Mouse (Mus musculus) retina, postnatal 1 day (tissue): ENCODE results near the gene Nck1.

Experiments used
- DNase-seq: peaks from one replicate; pipeline ENCODE4 v3.0.0-alpha.2; 2012

Gene Nck1

DNA sequence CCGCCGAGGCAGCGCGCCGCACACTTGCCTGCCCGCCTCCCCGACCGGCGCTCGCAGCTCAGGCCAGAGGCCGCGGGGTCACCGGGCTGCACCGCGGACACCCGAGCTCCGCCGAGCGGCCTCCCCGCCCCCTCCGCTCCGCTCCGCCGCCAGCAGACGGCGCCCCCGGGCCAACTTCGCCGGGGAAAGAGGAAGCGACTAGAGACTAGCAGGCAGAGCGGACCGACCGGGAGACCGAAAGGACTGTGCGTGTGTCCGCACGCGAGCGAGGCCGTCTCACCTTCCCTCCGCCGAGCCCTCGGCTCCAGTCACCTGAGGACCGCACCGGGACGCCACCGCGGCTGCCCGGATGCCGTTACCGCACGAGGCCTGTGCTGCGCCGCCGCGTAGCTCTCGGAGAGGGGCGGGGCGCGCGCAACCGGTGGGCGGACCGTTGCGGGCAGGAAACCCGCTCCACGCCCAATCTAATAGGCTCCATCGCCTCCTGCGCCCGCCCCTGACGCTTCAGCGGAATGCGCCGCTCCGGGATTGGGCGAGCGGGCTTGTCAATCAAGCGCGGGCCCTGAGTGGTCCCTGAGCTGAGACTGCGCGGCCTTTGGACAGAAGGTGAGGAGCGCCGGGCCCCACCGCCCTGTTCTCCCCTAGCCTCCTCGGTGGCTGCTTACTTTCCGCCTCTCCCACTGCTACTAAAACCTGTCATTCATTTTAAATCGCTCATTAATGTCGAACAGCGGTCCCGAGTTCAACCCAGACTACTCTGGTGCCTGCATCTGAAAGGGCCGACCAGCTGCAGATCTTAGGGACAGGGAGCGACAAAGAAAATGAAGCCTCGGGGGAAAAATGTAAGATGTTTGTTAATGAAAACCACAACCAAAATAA lies at the start of gene Nck1:
Gene Nck1 (minus strand): TSS at position 420 of the 879 bp plus-strand sequence.
- DNase-seq: peak; percentile 99

DNA sequence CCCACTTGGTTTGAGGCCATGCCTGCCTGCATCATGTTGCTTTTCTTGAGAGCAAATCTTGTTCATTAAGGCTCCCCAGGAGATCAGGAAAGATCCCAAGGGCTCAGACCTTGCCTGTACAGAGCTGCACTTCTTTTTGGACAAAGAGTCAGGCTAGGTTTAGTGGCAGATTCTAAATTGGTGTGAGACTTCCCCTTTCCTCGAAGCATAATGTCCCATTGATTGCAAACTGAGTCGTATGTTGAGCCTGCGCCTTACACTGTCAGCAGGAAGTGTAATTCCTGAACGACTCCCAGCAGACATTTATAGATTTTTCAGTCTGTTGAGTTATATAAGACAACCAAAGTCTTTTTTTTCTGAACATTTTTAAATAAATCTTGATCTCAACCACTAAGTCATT lies 44.5 kb upstream of the Nck1 start:
- DNase-seq: no peak

DNA sequence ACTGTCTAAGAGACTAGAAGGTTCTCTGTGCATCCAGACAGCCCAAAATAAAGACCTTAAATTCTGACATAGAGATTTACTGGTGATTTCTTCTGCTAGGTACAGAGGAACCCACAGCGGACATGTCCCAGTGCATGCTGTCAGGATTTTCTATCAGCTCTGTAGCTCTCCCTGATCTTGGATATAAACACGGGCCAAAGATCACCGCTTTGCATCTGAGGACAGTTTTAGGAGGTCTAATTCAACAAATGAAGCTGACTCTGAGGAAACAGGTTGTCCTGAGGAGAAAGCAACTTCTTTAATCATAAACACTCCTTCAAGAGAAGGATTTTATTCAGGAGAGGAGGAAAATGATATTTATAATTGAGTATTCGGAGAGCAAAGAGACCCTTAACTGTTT lies 38.1 kb upstream of the Nck1 start:
- no peak for DNase-seq

DNA sequence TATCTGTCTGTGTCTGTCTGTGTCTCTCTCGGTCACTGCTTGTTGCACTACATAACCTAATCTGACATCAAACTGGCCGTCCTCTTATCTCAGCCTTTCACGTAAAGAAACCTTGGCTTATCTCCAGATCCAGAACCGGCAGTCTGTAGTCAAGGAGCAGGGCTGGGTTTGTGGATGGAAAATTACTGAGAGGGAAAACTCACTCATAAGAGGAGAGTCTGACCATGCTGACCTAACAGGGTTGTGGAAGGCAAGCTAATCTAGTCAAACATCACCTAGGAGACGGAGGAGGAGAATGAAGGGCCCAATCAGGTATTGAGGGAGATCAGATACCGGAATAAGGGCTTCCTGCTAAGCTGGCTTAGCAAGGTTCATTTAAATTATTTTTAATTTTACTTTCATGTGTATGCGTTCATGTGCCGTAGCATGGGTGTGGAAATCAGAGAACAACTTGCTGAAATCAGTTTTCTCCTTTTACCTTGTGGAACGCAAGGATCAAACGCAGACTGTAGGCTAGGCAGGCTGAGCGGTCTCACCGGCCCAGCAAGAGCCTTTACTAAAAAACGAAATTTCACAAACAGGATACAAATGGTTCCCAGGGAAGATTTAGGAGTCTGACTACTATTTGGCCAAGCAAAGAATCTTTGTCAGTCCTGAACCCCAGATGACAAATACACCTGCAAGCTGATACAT lies 37.1 kb upstream of the Nck1 start:
- peak; percentile 66 for DNase-seq

DNA sequence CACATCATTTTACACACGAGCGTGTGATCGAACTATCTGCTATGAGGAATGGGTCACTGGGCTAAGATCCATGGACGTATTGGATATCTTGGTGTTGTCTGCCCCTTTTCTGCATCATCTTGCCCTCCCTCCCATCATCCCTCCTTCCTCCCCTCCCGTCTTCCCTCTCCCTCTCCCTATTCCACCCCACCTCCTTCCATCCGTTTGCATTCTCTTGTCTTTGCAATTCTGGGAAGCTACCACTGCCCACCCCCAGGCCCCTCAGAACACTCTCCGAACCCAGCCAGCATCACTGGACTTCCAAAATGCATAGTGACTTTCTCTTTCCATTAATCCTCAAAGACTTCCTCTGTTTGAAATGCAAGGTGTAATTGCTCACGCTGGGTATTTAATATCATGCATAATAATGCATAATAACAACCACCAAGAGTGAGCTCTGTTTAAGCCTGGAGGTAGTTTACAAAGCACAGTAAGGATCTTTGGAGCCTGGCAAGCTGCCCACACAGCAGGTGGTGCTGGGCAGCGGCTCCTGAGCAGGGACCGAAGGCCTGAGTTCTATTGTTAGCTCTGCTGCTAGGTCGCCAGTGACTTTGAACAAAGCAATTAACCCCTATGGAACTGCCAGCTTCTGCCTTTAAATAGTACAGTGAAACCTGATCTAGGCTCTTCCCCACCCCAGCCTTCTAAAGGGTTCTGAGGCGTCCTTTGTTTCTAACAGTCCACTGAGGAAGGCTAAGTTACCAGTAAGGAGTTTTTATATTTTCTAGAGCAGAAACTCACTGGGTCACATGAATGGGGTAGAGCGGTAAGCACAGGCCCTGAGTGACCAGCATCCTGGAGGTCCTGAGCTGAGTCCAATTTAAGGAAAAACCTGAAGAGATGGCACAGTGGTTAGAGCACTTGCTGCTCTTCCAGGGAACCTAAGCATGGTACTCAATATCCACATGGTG lies 35.9 kb upstream of the Nck1 start:
- peak; percentile 95 for DNase-seq

DNA sequence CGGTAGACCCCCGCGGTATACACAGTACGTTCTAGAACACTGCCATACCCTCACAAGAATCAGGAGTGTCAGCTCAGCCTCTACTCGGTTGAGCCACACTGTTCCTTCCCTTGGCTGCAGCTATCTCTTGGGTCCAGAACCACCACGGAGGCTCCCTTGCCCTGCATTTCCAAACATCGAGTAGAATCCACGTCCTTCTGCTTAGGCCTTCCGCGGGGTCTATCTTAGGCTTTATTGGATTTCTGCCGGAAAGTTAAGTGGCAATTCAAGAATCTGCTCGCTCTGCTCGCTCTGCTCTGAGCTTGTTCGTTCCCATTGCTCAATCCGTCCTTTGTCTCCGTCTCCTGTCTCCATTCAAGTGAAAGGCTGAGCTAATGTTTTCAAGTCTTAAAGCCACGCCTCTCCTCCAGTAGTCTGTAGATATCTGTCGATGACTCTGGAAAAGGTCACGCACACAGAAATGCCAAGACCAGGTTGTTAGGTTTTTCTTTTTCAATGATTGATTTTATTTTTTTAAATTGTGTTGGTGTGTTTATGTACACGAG lies 34.3 kb upstream of the Nck1 start:
- peak; percentile 63 for DNase-seq

DNA sequence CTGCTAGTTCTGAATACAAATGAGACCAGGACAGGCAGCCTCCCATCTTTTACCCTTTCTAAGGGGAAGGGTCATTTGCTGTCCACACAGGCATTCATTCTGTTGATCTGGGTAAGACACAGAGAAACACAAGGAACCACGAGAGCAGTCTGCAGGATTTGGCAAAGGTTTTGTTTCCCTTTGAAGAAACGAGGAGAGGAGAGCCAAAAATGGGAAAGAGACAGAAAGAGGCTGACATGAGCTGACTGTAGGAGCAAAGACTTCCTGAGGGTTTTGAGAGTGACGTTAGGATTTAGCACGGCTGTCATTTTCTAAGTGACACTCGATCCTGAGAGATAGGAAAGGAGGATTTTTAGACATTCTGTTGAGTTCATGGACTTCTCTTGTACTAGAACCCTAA lies 28.0 kb upstream of the Nck1 start:
- no peak for DNase-seq

DNA sequence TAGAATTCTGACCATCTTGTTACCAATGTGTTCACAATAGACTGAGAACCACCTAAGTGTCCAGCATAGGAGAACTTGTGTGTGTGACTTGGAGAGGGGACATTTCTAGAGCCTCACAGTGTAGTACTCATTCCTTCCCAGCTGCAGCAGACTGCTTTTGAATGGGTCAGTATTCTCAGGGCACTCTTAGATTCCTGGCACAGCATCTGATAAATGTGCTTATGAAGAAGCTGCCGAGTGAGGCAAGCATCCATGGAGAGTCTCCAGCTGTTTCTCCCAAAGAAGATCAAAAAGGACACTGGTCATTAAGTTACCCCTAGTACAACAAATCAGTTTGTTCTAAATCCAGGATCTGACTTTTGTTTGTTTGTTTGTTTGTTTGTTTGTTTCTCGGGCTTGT lies 27.4 kb upstream of the Nck1 start:
- no peak for DNase-seq

DNA sequence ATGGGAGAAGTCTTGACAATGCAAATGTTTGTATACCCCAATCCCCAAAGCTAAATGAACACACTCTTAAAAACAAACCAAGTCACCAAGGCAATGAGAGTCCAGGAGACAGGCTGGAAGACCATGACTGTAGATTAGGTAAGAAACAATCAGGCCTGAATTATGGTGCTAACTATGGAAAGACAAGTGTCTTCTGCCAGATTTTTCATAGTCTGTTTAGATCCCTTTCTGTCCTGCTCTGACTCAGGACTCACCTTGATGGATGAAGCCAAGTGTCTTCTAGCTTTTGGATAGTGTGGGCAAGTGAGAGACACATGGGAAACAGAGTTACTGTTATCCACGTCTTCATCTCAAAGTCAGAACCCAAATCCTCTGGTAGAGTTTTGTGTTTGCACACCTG lies 25.6 kb upstream of the Nck1 start:
- DNase-seq: no peak

DNA sequence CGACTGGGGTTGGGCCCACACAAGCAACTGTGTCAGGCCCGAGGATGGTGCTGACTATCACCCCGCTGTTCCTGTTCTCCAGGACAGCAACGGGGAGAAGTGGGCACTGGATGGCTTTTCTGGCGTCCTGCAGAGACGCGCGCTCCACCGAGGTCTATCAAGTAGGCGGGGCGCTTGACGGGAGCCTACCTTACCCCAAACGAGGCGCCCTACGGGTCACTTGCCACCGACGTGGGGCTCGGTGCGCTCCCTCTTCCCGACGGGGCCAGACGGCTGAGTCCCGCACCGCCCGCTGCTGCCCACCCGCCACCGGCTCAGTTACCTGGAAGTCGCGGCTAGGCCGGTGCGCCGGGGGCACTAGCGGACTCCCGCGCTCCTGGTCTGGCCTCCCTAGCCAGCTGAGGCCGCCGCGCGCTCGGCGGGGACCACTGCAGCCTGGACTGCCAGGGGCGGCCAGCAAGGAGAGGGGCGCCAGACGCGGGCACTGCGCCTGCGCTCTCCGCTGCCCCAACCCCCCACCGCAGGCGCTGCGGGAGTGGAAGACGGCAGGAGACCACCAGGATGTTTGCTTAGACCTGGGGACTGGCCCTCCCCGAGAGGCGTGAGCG lies 24.8 kb upstream of the Nck1 start, which contains the start of gene Slc35g2:
Gene Slc35g2 (minus strand): TSS at position 465 of the 608 bp plus-strand sequence.
- peak; percentile 91 for DNase-seq

DNA sequence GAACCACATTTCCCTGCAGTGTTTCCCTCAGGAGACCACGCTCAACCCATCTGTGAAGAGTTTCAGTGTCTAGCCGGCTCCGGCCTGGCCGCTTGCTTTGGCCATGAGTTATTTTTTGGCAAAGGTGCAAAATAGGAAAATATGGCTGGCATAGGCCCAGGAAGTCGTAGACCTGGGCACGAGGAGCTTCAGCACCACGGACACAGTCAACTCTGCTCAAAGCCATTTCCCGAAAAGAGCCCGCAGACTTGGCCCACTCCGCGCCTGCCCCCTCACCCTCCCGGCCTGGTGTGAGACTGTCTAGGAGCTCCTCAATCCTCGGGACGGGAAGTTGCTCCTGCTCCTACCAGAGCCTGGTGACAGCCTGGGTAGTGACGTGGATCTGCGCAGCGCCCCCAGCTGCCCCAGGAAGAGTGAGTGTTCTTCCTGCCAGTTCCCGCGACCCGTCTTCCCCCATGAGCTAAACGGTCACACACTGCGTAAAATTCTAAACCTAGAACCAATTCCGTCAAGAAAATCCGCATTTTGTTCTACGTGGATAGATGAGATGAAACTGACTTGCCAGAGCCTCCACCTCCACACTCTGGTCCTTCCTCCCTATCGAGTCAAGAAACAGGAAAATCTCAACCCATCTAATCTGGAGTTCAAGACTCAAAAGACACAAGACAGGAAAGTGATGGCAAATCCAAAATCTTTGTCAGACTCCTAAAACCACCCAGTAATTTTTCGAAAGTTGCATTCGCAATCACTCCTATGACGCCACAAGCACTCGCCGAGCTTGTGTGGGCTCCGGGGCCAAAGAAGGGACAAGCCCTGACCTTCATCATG lies 24.1 kb upstream of the Nck1 start:
- DNase-seq: peak; percentile 74

DNA sequence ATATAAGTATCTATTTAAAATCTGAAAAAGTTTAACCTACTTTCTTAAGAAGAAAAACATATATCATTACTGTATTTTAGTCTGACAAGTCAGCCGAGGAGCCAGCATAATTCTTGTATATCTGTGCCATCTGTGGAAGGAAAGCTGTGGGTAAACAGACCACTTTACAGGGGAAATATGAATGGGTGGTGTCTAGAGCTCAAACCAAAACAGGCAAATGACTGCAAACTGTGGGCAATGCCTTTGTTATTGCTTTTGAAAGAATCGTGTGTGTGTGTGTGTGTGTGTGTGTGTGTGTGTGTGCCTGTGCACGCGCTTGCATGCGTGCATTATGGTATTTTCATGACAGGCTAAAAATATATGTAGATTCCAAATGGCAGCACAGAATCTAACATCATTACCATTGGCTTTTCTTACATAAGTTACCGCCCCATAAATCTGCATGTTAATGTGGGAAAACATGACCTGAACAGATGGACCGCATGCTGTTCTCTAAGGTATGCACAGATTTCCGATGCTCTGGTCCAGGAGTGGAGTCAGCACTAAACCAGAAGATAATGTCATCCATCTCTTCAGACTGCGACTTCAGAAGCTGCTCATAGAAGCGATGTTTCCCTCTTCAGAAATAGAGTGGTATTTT lies 14.4 kb upstream of the Nck1 start:
- DNase-seq: no peak

DNA sequence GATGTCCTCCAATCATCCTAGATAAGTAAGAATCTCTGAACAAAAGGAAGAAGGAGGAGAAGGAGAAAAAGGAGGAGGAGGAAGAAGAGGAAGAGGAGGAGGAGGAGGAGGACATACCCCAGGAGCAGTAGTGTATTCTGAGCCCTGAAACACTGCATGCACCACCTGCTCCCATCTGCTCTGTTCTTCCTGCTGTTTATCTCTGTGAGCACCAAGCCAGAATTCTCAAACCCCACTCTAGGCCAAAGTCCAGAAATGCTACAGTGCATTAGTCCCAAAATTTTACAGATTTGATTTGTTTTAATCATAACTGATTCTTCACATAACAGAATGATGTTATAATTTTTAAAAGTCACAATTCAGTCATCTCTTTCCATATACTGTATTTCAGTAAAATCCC lies 13.1 kb upstream of the Nck1 start:
- DNase-seq: no peak

DNA sequence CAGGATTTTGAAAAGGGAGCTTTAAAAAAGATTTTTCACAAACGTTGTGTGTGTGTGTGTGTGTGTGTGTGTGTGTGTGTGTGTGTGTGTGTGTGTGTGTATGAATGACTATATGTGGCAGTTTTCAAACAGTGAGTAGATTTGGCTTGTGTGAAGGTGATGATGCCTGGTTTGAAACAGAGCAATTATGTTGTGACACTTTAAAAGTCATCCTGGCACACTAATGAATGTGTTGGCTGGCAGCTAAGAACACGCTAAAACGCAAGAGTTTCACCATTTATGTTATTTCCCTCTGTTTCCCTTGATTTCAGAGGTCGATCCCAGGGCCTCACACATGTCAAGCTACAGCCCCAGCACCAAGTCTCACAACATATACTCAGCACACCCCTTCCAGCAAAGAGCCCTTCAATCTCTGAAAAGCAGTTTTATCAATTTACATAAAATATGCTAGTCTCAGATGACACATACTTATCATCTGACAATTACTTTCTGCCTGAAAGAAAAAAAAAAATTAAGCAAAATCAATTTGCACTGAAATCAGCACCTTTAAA lies 12.2 kb upstream of the Nck1 start:
- no peak for DNase-seq

DNA sequence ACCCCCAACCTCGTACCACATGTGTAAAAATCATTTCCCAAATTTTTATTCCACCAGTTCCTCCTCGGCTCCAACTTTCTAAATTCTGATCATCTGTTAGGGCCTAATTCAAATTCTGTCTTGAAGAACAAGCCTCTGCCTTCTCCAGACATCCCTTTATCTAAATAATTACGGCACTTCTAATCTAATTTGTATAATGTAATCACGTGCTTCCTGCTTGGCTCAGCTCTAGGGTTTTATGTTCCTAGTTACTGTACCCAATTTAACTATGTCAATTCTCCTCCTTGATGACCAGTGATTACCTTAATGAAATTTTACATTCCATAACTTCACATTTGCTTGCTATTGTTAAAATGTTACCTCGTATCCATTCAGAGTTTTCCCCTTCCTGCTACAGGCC lies 9.8 kb upstream of the Nck1 start:
- no peak for DNase-seq

DNA sequence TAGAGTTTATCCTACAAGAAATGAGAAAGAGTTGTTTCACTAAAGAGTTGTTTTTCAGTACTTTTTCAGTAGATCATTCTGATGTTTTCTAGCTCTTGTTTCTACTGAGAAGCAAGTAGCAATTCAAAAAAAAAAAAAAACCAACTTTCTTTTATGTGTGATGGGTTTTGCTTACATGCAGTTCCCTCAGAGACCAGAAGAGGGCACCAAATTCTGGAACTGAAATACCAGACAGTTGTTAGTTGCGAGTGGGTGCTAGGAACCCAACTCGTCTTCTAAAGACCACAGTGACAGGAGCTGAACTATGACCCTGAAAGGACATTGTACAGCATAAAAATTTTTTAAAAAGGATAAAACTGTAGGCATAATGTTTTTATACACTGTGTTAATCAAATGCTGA lies 2.4 kb upstream of the Nck1 start:
- DNase-seq: peak; percentile 38

DNA sequence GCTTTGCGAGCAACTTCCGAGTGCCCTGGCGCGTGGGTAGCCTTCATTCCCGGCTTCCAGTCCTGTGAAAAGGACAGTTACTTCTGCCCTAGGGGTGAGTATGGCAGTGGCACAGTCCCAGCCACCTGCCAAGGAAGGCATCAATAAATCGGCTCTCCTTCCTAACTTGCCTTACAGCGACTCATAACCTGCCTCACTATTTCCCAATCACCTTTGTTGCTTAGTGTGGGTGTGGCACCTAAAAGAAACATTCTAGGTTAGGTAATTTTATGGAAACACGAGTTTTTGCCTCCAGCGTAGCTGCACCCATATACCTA lies 618 bp upstream of the Nck1 start:
- DNase-seq: no peak

DNA sequence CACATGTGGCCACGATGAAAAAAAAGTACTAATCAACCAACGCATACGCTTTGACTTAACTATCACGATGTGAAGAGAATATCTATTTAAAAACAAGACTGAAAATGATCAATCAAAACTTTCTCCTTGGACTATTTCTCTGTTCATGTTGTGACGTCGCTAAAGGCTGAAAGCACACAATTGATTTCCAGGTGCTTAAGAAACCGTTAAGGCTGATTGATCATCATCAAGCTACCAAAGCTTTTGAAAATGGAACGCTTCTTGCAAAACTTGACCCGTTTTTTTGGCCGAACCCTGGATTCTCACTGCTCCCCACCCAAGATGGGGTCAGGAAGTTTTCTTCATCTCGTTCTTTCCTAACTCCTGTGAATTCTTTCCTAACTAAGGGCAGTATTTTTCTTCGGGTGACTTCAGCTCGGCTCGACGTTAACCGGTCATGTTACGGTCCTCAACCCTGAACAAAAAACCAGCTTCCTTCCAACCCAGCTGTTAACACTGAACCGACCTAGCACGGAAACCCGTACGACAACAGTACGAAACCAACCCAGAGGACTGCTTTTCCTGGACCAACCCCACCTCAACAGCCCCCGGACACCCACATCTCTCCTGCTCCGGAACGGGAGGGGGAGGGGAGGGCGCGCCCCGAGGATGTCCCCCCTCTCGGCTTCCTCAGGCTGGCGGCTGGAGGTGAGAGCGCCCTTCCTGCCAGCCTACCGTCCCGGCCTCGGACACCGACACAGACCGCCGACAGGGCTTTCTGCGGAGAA lies 803 bp downstream of the Nck1 start:
- peak; percentile 7 for DNase-seq

DNA sequence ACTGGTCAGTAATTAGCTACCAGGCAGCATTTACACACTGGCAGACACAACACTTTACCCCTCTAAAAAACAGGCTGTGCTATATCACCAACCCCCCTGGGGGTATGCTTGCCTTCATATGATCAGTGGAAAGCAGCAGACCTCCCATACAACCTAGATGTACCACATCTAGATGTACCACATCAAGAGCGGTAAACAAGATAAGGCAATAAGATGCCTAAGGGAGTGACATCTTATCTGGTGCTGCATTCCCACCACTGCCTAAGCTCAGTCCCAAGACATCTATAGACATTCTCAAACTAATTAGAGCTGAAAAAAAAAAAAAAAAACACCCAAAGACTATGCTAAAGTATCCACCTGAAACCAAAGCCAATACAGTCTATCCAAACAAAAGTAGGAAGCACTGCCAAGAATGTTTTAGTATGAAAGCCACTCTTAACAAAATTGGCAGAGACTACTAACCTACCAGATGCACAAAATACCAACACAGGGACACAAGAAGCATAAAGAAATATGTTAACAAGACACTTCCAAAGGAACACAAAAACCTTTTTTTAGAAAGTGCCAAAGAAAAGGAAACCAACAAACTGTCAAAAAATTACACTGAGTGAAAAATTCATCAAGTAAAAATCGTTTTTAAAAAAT lies 10.2 kb downstream of the Nck1 start:
- no peak for DNase-seq
